Mouse (Mus musculus) cortical plate, adult 2 months (tissue): Measurements from ENCODE around the gene Farp1. TPM values are rescaled to one million over a fixed set of nuclear protein-coding genes. Genes with fewer than 3 reads are reported as not detected.

Experiments used
- H3K27ac ChIP-seq: fragments of 200-500 bp; 2 replicates; pipeline ENCODE4 v1.5.1; 2012; ENCODE audit warnings: low read length, control low read depth, inconsistent platforms; ENCODE audit not compliant: insufficient read depth
- H3K4me1 ChIP-seq: fragments of 200-500 bp; 2 replicates; pipeline ENCODE4 v1.6.1; 2011; ENCODE audit warnings: low read length; ENCODE audit not compliant: control insufficient read depth, insufficient read depth
- H3K4me3 ChIP-seq: fragments of 200-500 bp; 2 replicates; pipeline ENCODE4 v1.5.1; 2011; ENCODE audit warnings: mild to moderate bottlenecking, low read length, control low read depth; ENCODE audit not compliant: insufficient read depth
- CTCF ChIP-seq: fragments of 200-500 bp; IDR thresholded peaks from 2 replicates; pipeline ENCODE4 v1.5.1; 2011; ENCODE audit warnings: mild to moderate bottlenecking, control low read depth, low read length; ENCODE audit not compliant: insufficient read depth; ENCODE audit errors: extremely low read depth
- POLR2A ChIP-seq: fragments of 200-500 bp; IDR thresholded peaks from 2 replicates; pipeline ENCODE4 v1.6.1; 2011; ENCODE audit warnings: mild to moderate bottlenecking, low read length, control low read depth; ENCODE audit not compliant: insufficient read depth; ENCODE audit errors: extremely low read depth
- polyA plus RNA-seq: library from polyadenylated mRNA; depleted of rRNA; stranded (reverse); fragments of >200 nt; gene quantifications from 2 replicates; pipeline ENCODE4 v1.2.3, GENCODE M21; 2012

The Farp1 gene
- polyA plus RNA-seq, 1 experiment = 58.0 TPM

DNA sequence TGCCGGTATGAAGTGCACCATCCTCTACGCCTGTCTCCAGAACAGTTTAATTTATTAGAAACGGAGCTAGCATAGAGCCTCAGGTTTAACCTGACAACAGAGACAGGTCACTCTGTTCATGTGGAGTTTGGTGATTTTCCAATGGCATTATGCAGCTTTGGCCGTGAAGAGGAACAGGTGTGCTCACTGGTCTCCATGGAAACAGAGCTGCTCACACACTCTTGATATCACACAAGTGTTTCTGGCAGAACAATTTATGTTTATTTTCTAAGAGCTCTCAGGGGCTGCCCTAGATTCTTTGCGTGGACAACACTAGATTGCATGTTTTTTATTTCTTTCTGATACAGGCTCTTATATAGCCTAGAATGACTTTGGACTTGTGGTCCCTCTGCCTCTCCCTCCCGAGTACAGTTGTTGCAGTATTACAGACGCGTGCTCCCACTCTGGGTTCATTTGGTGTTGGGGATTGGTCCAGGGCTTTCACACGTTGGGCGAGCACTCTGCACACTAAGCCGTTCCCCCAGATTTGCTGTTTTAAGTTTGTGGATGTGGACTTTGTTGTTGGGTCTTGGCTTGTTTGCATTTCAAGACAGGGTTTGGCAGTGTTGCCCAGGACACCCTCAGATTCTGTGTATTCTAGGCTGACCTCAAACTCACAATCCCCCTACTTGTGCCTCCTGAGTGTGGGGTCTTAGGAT, 113.2 kb downstream of the Farp1 start:
- H3K27ac ChIP-seq = no peak overlapping the region
- no peak overlapping the region for H3K4me3 ChIP-seq
- peaks cover 35% of the 10 kb centered on the region for H3K4me1 ChIP-seq
- TF ChIP-seq CTCF (no peak), POLR2A (no peak)

DNA sequence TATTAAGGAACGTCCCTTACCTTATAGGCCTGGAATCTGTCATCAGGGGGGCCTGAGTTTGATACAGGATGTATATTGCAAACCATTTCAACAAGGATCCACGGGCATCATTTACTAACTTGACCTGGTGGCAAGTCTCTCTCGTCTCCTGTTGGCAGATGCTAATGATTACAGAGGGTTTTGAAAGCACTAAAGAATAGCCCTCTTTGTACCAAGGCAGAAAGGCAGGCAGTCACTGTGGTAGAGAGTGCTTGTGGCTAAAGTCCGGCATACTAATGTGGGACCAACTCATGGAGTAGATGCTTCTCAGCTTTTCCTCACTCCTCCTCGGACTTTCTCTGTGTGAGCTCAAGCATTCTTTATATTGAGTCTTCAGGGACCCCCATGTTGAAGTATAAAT, 115.0 kb downstream of the Farp1 start:
- TF ChIP-seq CTCF (no peak), POLR2A (no peak)
- Histone ChIP-seq H3K4me1 (peaks cover 36% of the 10 kb centered on the region), H3K27ac (no peak overlapping the region)

DNA sequence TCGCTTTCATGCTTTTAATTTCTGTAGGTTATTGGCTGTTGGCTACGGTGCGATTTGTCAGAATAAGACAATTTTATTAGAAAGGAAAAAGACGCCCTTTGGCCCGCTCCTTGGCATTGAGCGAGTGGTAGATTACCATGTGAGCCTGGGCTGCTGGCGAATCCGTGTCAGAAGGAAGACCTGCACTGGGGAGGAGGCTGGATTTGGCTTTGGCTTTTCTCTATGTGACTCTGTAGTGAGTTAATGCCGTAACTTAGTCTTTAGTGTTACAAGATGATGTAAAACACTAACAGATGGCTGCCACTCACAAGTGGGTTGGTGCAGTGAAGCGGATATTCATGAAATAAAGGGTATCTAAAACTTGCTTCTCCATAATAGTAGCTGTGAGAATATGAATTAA, 116.8 kb downstream of the Farp1 start:
- no peak overlapping the region for H3K27ac ChIP-seq
- H3K4me1 ChIP-seq = peaks cover 29% of the 10 kb centered on the region
- TF ChIP-seq POLR2A (no peak), CTCF (no peak)
- H3K4me3 ChIP-seq = no peak overlapping the region

More for the DNA sequence above, 115.0 kb downstream of the Farp1 start:
- H3K4me3 ChIP-seq = no peak overlapping the region

DNA sequence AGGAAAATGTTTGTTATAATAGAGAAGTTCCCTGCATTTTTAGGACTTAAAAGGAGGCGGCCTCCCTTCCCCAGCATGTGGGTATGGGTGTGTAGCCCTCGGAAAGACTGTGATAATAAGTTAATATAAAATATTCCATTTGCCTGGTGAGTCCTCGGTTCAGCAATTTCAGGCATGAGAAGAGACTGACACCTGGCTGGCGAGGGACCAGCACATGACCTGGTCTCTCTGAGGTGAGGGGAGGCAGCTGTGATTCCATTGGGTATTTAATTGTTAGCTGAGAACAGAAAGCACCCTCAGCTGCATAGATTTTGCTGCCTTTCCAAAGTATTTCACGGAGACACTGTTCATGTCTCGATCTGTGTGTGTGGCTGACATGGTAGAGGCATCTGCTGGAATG, 117.8 kb downstream of the Farp1 start:
- no peak overlapping the region for H3K4me3 ChIP-seq
- peaks cover 27% of the 10 kb centered on the region for H3K4me1 ChIP-seq
- 0 out of 2 replicates have a peak overlapping the region, but pooled peaks have one; percentile 6 for H3K27ac ChIP-seq
- no peak for TF ChIP-seq CTCF
- no peak for TF ChIP-seq POLR2A

DNA sequence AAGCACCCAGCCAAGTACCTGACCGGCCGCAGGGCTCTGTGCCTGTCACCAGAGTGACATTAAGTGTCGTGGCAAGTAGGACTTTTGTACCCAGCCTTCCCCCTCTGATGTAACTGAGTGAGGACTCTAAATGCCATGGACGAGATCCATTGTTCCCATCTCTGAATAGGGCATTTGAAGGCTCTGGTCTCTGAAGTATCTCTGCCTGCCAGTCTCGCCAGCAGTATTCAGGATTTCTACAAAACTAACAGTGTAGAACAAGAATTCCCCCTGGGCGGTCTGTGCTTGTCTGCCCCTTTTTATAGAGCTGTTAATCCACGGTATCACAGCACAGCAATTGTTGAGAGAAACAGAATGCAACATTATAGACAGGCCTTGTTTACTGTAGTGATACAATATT, 118.3 kb downstream of the Farp1 start:
- no peak for TF ChIP-seq CTCF
- no peak for TF ChIP-seq POLR2A
- Histone ChIP-seq H3K4me3 (no peak overlapping the region), H3K4me1 (peaks cover 24% of the 10 kb centered on the region), H3K27ac (0 out of 2 replicates have a peak overlapping the region, but pooled peaks have one; percentile 6)

DNA sequence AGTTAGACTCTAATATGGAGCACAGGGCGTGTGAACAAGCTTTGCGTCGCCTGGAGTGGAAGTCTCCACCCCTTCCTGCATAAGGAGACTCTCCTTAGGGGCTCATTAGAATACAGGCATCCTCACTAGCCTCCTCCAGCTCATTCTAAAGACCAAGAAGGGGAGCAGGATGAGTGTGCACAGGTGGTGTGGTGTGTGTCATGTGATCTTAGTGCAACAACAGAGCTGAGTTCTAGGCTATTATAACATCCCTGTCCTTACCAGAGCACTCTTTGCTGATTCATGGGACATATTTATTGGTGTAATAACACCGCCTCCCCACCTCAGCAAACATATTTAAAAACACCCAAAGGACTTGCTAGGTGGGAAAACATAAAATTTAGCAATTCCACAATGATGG, 120.2 kb downstream of the Farp1 start:
- H3K4me1 ChIP-seq = peaks cover 13% of the 10 kb centered on the region
- no peak for TF ChIP-seq POLR2A
- TF ChIP-seq CTCF = no peak
- no peak overlapping the region for H3K4me3 ChIP-seq
- H3K27ac ChIP-seq = no peak overlapping the region

DNA sequence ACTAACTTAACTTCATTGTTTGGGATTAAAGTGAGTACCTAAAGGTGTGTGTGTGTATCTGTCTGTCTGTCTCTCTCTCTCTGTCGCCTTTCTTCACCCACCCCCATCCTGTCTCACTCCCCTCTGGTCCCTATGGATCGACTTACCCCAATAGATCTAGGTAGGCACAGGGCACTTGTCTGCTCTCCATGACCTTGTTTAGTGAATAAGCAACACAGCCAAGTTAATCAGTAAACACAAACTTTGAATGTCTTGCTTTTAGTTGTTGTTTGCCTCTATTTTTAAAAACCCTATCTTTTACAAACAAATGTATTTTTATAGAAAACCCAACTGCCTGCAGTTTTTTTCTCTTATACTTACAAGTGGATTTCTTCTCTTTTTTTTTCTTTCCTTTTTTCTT, 123.6 kb downstream of the Farp1 start:
- Histone ChIP-seq H3K4me1 (peaks cover 4% of the 10 kb centered on the region), H3K4me3 (no peak overlapping the region), H3K27ac (no peak overlapping the region)
- no peak for TF ChIP-seq POLR2A
- no peak for TF ChIP-seq CTCF

DNA sequence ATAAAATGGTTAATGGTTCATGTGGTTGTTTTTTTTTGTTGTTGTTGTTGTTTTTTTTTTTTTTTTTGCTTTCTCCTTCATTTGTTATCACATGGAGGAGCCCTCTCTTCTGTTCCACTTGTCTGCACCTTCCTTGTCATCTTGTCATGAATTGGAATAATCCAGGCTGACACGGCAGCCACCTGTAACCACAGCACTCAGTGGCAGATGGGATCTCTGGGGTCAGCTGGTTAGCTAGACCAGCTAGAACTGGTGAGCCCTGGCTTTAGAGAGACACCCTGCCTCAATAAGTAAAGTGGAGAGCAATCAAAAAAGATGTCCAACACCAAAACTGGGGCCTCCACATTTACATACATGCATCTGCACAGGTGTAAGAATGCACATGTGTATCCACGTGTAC, 127.8 kb downstream of the Farp1 start:
- no peak for TF ChIP-seq CTCF
- no peak for TF ChIP-seq POLR2A
- Histone ChIP-seq H3K27ac (no peak overlapping the region), H3K4me3 (no peak overlapping the region), H3K4me1 (peaks cover 14% of the 10 kb centered on the region)

DNA sequence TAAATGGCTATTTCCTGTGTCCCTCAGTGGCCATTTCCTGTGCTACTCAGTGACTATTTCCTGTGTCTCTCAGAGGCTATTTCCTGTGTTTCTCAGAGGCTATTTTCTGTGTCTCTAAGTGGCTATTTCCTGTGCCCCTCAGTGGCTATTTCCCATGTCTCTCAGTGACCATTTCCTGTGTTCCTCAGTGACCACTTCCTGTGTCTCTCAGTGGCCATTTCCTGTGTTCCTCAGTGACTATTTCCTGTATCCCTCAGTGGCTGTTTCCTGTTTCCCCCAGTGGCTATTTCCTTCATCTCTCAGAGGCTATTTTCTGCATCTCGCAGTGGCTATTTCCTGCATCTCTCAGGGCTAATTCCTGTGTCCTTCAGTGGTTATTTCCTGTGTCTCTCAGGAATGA, 129.9 kb downstream of the Farp1 start:
- peak overlapping the region; percentile 86 for H3K27ac ChIP-seq
- H3K4me1 ChIP-seq = peaks cover 16% of the 10 kb centered on the region
- no peak overlapping the region for H3K4me3 ChIP-seq
- no peak for TF ChIP-seq CTCF
- no peak for TF ChIP-seq POLR2A

DNA sequence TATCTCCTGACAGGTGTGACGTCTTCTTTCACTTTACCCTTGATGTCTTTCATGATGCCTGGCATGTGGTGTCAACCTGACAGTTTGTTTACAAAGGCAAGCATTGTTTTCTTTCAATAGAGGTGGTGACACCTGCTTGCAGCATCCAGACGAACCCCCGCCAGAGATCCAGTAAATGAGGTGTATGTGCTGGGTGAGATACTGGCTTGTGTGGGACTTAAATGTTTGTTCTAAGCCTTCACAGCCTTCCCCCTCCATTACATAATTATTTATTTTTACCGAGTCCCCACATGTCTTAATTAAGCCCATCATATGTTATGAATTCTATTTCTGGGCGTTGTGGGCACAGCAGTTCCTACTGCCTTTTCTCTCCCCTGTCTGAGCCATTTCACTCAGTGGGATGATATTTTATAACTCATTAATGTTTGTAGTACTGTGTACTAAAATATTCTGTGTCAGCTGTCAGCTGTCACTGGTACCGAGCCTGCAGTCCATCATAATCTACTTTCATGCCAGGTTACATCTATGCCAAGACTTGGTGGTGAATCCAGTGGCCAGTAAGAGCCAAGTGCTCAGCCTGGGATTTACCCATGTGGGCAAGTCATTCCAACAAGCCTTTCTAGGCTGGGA, 130.5 kb downstream of the Farp1 start:
- Histone ChIP-seq H3K4me3 (no peak overlapping the region), H3K27ac (peak overlapping the region; percentile 86), H3K4me1 (peaks cover 16% of the 10 kb centered on the region)
- no peak for TF ChIP-seq POLR2A
- no peak for TF ChIP-seq CTCF

DNA sequence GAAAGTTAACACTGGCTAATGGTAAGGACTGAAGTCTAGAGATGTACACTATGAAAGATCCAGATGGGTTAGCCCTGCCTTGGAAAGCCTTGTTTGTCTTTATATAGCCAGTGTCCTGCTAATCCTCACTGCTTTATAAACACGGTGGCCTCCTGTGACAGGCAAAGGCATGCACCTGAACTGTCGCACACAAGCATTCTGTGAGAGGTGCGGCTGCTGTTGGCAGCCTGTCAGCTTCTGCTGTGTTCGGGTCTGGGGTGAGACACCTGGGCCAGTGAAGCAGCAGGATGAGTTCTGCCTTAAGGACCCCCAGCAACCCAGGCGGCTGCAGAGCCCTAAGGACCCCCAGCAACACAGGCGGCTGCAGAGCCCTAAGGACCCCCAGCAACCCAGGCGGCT, 131.0 kb downstream of the Farp1 start:
- TF ChIP-seq POLR2A (no peak), CTCF (no peak)
- Histone ChIP-seq H3K4me1 (peaks cover 16% of the 10 kb centered on the region), H3K4me3 (no peak overlapping the region), H3K27ac (peak overlapping the region; percentile 86)
